Mouse (Mus musculus): ENCODE data around the gene Ttyh2.

DNA sequence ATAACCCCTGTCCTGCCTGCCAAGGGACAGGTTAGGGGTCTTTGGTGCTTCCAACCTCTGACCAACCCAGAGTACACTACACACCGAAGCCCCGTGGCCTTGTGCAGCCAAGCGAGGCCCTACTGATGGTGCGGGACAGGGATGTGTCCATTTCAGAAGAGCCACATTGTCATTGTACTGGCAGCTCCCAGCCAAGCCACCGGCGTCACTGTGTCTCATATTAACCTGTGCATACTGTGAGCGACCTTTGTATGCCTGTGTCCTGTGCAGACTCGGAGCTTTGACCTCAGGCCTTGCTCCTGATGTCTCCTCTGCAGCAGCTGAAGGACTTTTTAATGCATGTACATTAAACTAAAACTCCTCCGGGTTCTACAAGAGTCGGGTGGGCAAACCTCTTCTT, 45.3 kb downstream of the Ttyh2 start:
- TF ChIP-seq CTCF (IDR thresholded peaks at IDR 0.05; ENCODE audit: low read depth) (no peak), EP300 (IDR thresholded peaks at IDR 0.05; ENCODE audit: low read depth) (no peak)

All from liver, postnatal 0 days (tissue).